Mouse (Mus musculus): Measurements from ENCODE around the gene Pelo.

Gene Pelo

GRCm38 (mm10) chr13:115096965-115097364 lies 7.0 kb upstream of the Pelo start:
- DNase-seq (ENCODE audit: low read depth, low spot score) = no peak

GRCm38 (mm10) chr13:115096216-115096615 lies 6.2 kb upstream of the Pelo start:
- no peak for DNase-seq (ENCODE audit: low read depth, low spot score)

- DNase-seq (ENCODE audit: low read depth, low spot score) = no peak
Observed at GRCm38 (mm10) chr13:115095392-115095791, 5.4 kb upstream of the Pelo start.

- no peak for DNase-seq (ENCODE audit: low read depth, low spot score)
Observed at GRCm38 (mm10) chr13:115091511-115091910, 1.5 kb upstream of the Pelo start.

GRCm38 (mm10) chr13:115090977-115091445 lies 1.0 kb upstream of the Pelo start:
- no peak for DNase-seq (ENCODE audit: low read depth, low spot score)

GRCm38 (mm10) chr13:115089395-115090025 lies 476 bp downstream of the Pelo start:
- peak; percentile 16 for DNase-seq (ENCODE audit: low read depth, low spot score)

- no peak for DNase-seq (ENCODE audit: low read depth, low spot score)
Observed at GRCm38 (mm10) chr13:115089020-115089394, 979 bp downstream of the Pelo start.

- DNase-seq (ENCODE audit: low read depth, low spot score) = no peak
Observed at GRCm38 (mm10) chr13:115085974-115086373, 4.0 kb downstream of the Pelo start.

GRCm38 (mm10) chr13:115082339-115082738 lies 7.6 kb downstream of the Pelo start:
- DNase-seq (ENCODE audit: low read depth, low spot score) = no peak

- no peak for DNase-seq (ENCODE audit: low read depth, low spot score)
Observed at GRCm38 (mm10) chr13:115079996-115080585, 9.9 kb downstream of the Pelo start.

GRCm38 (mm10) chr13:115078997-115079685 lies 10.8 kb downstream of the Pelo start:
- no peak for DNase-seq (ENCODE audit: low read depth, low spot score)

GRCm38 (mm10) chr13:115077346-115078134 lies 12.4 kb downstream of the Pelo start:
- no peak for DNase-seq (ENCODE audit: low read depth, low spot score)

- no peak for DNase-seq (ENCODE audit: low read depth, low spot score)
Observed at GRCm38 (mm10) chr13:115072386-115072785, 17.6 kb downstream of the Pelo start.

GRCm38 (mm10) chr13:115071431-115071830 lies 18.6 kb downstream of the Pelo start:
- no peak for DNase-seq (ENCODE audit: low read depth, low spot score)

- no peak for DNase-seq (ENCODE audit: low read depth, low spot score)
Observed at GRCm38 (mm10) chr13:115067968-115068330, 22.0 kb downstream of the Pelo start.

- no peak for DNase-seq (ENCODE audit: low read depth, low spot score)
Observed at GRCm38 (mm10) chr13:115067324-115067967, 22.5 kb downstream of the Pelo start.

- no peak for DNase-seq (ENCODE audit: low read depth, low spot score)
Observed at GRCm38 (mm10) chr13:115057555-115057954, 32.4 kb downstream of the Pelo start.

GRCm38 (mm10) chr13:115054783-115055182 lies 35.2 kb downstream of the Pelo start:
- DNase-seq (ENCODE audit: low read depth, low spot score) = no peak

- no peak for DNase-seq (ENCODE audit: low read depth, low spot score)
Observed at GRCm38 (mm10) chr13:115052568-115052967, 37.4 kb downstream of the Pelo start.

GRCm38 (mm10) chr13:115050660-115051559 lies 39.1 kb downstream of the Pelo start:
- no peak for DNase-seq (ENCODE audit: low read depth, low spot score)

- no peak for DNase-seq (ENCODE audit: low read depth, low spot score)
Observed at GRCm38 (mm10) chr13:115042652-115043051, 47.3 kb downstream of the Pelo start.
